Mouse (Mus musculus) embryonic facial prominence, embryonic 14.5 days (tissue): ENCODE measurements around the gene Lpcat4. TPM values are rescaled to one million over a fixed set of nuclear protein-coding genes. Genes with fewer than 3 reads are reported as not detected.

ENCODE experiments used
- ATAC-seq: fragments of 200-750 bp; cut with Nextera tagmentation; 2 replicates; pipeline ENCODE4 v1.8.0; 2017; ENCODE audit warnings: low read depth, moderate number of reproducible peaks, moderate TSS enrichment
- DNase-seq: peaks from one replicate; pipeline ENCODE4 v3.0.0-alpha.2; 2015; ENCODE audit warnings: low spot score
- H3K27ac ChIP-seq: fragments of 300-500 bp; sonication (generic); replicated peaks from 2 replicates; pipeline ENCODE4 v1.5.1; 2014; ENCODE audit warnings: low read depth, mild to moderate bottlenecking, low read length, moderate library complexity
- H3K27me3 ChIP-seq: fragments of 300-500 bp; sonication (generic); replicated peaks from 2 replicates; pipeline ENCODE4 v1.6.1; 2014; ENCODE audit warnings: low read length; ENCODE audit not compliant: control insufficient read depth, insufficient read depth
- H3K36me3 ChIP-seq: fragments of 300-500 bp; sonication (generic); 2 replicates; pipeline ENCODE4 v1.6.1; 2014; ENCODE audit warnings: low read length, mixed read lengths; ENCODE audit not compliant: control insufficient read depth, insufficient read depth
- H3K4me1 ChIP-seq: fragments of 300-500 bp; sonication (generic); 2 replicates; pipeline ENCODE4 v1.6.1; 2014; ENCODE audit warnings: antibody characterized with exemption, low read length; ENCODE audit not compliant: control insufficient read depth, insufficient read depth
- H3K4me2 ChIP-seq: fragments of 300-500 bp; sonication (generic); 2 replicates; pipeline ENCODE4 v1.6.1; 2014; ENCODE audit warnings: low read depth, mild to moderate bottlenecking, low read length, moderate library complexity, mixed read lengths
- H3K4me3 ChIP-seq: fragments of 300-500 bp; sonication (generic); 2 replicates; pipeline ENCODE4 v1.5.1; 2014; ENCODE audit warnings: low read depth, mild to moderate bottlenecking, low read length
- H3K9ac ChIP-seq: fragments of 300-500 bp; sonication (generic); 2 replicates; pipeline ENCODE4 v1.6.1; 2014; ENCODE audit warnings: low read depth, mild to moderate bottlenecking, low read length, moderate library complexity, mixed read lengths
- H3K9me3 ChIP-seq: fragments of 300-500 bp; sonication (generic); 2 replicates; pipeline ENCODE4 v1.6.1; 2016; ENCODE audit warnings: low read length; ENCODE audit not compliant: control insufficient read depth
- WGBS: fragments of 180-500 bp; shearing (Covaris S2); extraction: QIAGEN DNeasy Blood & Tissue Kit; methylation state at CpG from one replicate; pipeline ENCODE4 v1.1.7; 2014; 5-methylcytosine and 5-hydroxymethylcytosine counted together
- polyA plus RNA-seq: library from polyadenylated mRNA; unstranded; fragments of >200 nt; fragmentation: Nextera tagmentation; extraction: Ambion mirVana; gene quantifications from 2 replicates; pipeline ENCODE4 v1.2.1, GENCODE M21; 2014

The Lpcat4 gene
- polyA plus RNA-seq, 1 experiment from 2014 or later, result 17.5 TPM

GRCm38 (mm10) chr2:112266242-112266592 lies 26.9 kb downstream of the Lpcat4 start, which contains the start of gene Gm21985:
TSS of gene Gm21985 (plus strand) at chr2:112266314.
- H3K4me1 ChIP-seq, result peaks cover 18% of the 10 kb centered on the region
- WGBS, result under 1% methylated on average over 11 of the region's 11 CpGs
- no peaks in the 10 kb centered on the region for H3K27me3 ChIP-seq
- peak within 1 kb of the TSS; percentile 84 for H3K9ac ChIP-seq
- peak within 1 kb of the TSS; percentile 85 for H3K27ac ChIP-seq
- H3K36me3 ChIP-seq, result 0 out of 2 replicates have a peak, but pooled peaks cover 3% of the 10 kb centered on the region
- H3K4me2 ChIP-seq, result peak within 1 kb of the TSS; percentile 65
- H3K9me3 ChIP-seq, result no peaks in the 10 kb centered on the region
- DNase-seq (peak; percentile 61), ATAC-seq (peak; percentile 51)
- H3K4me3 ChIP-seq, result peak within 1 kb of the TSS; percentile 81

DNA sequence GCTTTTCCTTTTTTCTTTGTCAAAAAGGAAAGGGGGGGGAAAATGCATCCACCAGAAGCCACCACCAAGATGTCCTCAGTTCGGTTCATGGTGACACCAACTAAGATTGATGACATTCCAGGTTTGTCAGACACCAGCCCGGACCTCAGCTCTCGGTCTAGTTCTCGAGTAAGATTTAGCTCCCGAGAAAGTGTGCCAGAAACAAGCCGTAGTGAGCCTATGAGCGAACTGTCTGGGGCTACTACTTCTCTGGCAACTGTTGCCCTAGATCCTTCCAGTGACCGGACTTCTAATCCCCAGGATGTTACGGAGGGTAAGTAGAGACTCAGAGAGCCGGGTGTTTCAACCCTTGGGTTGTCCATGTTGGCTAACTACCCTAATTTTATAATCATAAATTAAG lies 27.5 kb downstream of the Lpcat4 start:
- peak overlapping the region; percentile 84 for H3K9ac ChIP-seq
- DNase-seq, result no peak

GRCm38 (mm10) chr2:112267547-112268269 lies 28.4 kb downstream of the Lpcat4 start:
- no peaks in the 10 kb centered on the region for H3K9me3 ChIP-seq
- H3K27me3 ChIP-seq, result no peaks in the 10 kb centered on the region
- 73% methylated on average over 8 of the region's 8 CpGs for WGBS
- H3K4me3 ChIP-seq, result peak overlapping the region; percentile 81
- no peak for ATAC-seq
- no peak overlapping the region for H3K9ac ChIP-seq
- H3K27ac ChIP-seq, result no peak overlapping the region
- peaks cover 17% of the 10 kb centered on the region for H3K4me1 ChIP-seq
- no peak for DNase-seq
- H3K4me2 ChIP-seq, result peak overlapping the region; percentile 65
- H3K36me3 ChIP-seq, result 0 out of 2 replicates have a peak, but pooled peaks cover 3% of the 10 kb centered on the region

More for the DNA sequence above, 27.5 kb downstream of the Lpcat4 start:
- Histone ChIP-seq H3K36me3 (0 out of 2 replicates have a peak, but pooled peaks cover 3% of the 10 kb centered on the region), H3K9me3 (no peaks in the 10 kb centered on the region), H3K4me2 (peak overlapping the region; percentile 65), H3K27me3 (no peaks in the 10 kb centered on the region), H3K4me1 (peaks cover 18% of the 10 kb centered on the region), H3K4me3 (peak overlapping the region; percentile 81), H3K27ac (no peak overlapping the region)
- WGBS, result 46% methylated on average over 10 of the region's 10 CpGs
- no peak for ATAC-seq

DNA sequence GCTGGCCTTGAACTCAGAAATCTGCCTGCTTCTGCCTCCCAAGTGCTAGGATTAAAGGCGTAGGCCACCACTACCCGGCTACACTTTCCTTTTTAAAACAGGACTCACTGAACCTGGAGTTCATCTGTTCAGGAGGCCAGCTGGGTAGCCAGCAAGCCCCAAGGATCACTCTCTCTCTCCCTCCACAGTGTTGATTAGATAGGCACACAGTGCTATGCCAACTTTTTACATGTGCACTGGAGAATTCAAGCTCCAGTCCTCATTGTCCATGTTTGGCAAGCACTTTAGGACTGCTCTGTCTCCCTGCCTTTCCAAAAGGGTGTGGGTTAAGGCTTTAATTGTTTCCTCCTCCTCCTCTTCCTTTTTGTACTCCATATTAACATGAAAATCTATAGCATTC lies 30.7 kb downstream of the Lpcat4 start:
- Histone ChIP-seq H3K36me3 (no peaks in the 10 kb centered on the region), H3K4me1 (peaks cover 13% of the 10 kb centered on the region), H3K4me3 (no peak overlapping the region), H3K27ac (no peak overlapping the region), H3K9ac (no peak overlapping the region), H3K4me2 (no peak overlapping the region), H3K27me3 (no peaks in the 10 kb centered on the region), H3K9me3 (no peaks in the 10 kb centered on the region)
- ATAC-seq, result no peak
- DNase-seq, result no peak
- 98% methylated on average over 2 of the region's 2 CpGs for WGBS

DNA sequence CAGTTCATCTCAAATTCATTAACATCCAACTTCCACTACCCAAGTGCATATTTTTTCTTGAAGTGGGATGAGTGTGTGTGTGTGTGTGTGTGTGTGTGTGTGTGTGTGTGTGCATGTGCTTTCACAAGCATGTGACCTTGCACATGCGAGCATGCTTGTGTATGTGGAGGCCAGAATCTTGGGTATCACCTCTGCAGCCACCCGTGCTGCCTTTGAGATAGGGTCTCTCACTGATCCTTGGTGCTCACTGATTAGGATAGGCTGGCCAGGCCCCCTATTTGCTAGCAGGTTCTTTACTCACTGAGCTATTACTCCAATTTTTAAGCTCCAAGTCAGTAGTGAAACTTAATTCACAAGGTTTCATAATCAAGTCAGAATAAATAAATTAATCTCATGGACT lies 33.6 kb downstream of the Lpcat4 start:
- H3K27ac ChIP-seq, result no peak overlapping the region
- peaks cover under 1% of the 10 kb centered on the region; the same call in 1 of the 2 replicates for H3K4me1 ChIP-seq
- no peak for ATAC-seq
- 98% methylated on average over 2 of the region's 2 CpGs for WGBS
- H3K27me3 ChIP-seq, result no peaks in the 10 kb centered on the region
- DNase-seq, result no peak
- H3K4me2 ChIP-seq, result no peak overlapping the region
- no peak overlapping the region for H3K4me3 ChIP-seq
- no peaks in the 10 kb centered on the region for H3K36me3 ChIP-seq
- H3K9ac ChIP-seq, result no peak overlapping the region
- H3K9me3 ChIP-seq, result no peaks in the 10 kb centered on the region

GRCm38 (mm10) chr2:112273474-112273873 lies 34.2 kb downstream of the Lpcat4 start:
- Histone ChIP-seq H3K27ac (no peak overlapping the region), H3K36me3 (no peaks in the 10 kb centered on the region), H3K4me2 (no peak overlapping the region), H3K4me3 (no peak overlapping the region), H3K9ac (no peak overlapping the region), H3K4me1 (no peaks in the 10 kb centered on the region), H3K27me3 (no peaks in the 10 kb centered on the region), H3K9me3 (no peaks in the 10 kb centered on the region)
- 92% methylated on average over 6 of the region's 6 CpGs for WGBS
- DNase-seq (no peak), ATAC-seq (no peak)

GRCm38 (mm10) chr2:112276870-112277269 lies 37.6 kb downstream of the Lpcat4 start:
- H3K27ac ChIP-seq, result no peak overlapping the region
- no peaks in the 10 kb centered on the region for H3K36me3 ChIP-seq
- H3K4me2 ChIP-seq, result no peak overlapping the region
- WGBS, result 94% methylated on average over 3 of the region's 3 CpGs
- no peak overlapping the region for H3K9ac ChIP-seq
- ATAC-seq, result no peak
- no peak for DNase-seq
- no peak overlapping the region for H3K4me3 ChIP-seq
- no peaks in the 10 kb centered on the region for H3K4me1 ChIP-seq
- no peaks in the 10 kb centered on the region for H3K9me3 ChIP-seq
- no peaks in the 10 kb centered on the region for H3K27me3 ChIP-seq

- no peak overlapping the region for H3K27ac ChIP-seq
- peaks cover 7% of the 10 kb centered on the region for H3K4me1 ChIP-seq
- no peak overlapping the region for H3K4me2 ChIP-seq
- no peaks in the 10 kb centered on the region for H3K9me3 ChIP-seq
- DNase-seq (no peak), ATAC-seq (no peak)
- H3K36me3 ChIP-seq, result no peaks in the 10 kb centered on the region
- WGBS, result 88% methylated on average over 1 of the region's 1 CpGs
- no peak overlapping the region for H3K9ac ChIP-seq
- H3K4me3 ChIP-seq, result no peak overlapping the region
- no peaks in the 10 kb centered on the region for H3K27me3 ChIP-seq
Observed at GRCm38 (mm10) chr2:112282846-112283245, 43.6 kb downstream of the Lpcat4 start.
